Mouse (Mus musculus): ENCODE results near the gene Golga2. TPM values are rescaled to one million over a fixed set of nuclear protein-coding genes. Genes with fewer than 3 reads are reported as not detected.
A peak's percentile ranks its signal among the peaks of the same experiment; 100 is the strongest.
"Not testable (repeated sequence)": the region's sequence is repeated elsewhere in the genome, so short reads cannot be mapped to it uniquely, and the experiment has no call there.

Golga2 gene
- polyA plus RNA-seq, 1 experiment from 2014 or later: 27.2 TPM

DNA sequence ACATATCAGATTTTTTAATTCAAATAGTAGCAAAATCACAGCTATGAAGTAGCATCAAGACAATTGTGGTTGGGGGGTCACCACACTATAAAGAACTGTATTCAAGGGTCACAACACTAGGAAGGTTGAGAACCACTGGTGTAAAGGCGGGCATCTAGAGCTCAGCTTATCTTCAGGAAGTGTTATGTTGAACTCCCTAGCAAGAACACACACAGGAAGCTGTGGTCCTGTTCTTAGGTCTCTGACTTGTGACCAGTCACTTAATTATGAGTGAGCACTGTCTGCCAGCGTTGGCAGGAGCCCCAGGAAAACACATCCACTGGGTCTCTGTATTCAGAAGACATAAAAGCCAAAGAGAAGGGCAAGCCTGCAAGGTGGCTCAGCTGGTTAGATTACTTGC is 4.9 kb upstream of the Golga2 start:
- no peak for ATAC-seq (ENCODE audit: low read depth)
- Histone ChIP-seq H3K4me2 (ENCODE audit: low read depth, low read length) (no peak overlapping the region), H3K4me1 (ENCODE audit: control insufficient read depth, insufficient read depth, low read length) (peaks cover 4% of the 10 kb centered on the region; the same call in 1 of the 2 replicates), H3K36me3 (ENCODE audit: control insufficient read depth, insufficient read depth, low read length) (peaks cover 78% of the 10 kb centered on the region), H3K27ac (replicated peaks; ENCODE audit: low read depth, low read length) (no peak overlapping the region), H3K9me3 (ENCODE audit: control insufficient read depth, low read length) (no peaks in the 10 kb centered on the region), H3K9ac (ENCODE audit: low read depth, low read length) (no peak overlapping the region), H3K4me3 (ENCODE audit: low read depth, low read length) (no peak overlapping the region), H3K27me3 (replicated peaks; ENCODE audit: control insufficient read depth, insufficient read depth, low read length) (no peaks in the 10 kb centered on the region)
- WGBS: 91% methylated on average over 2 of the region's 2 CpGs
- no peak for DNase-seq (ENCODE audit: low spot score)

GRCm38 (mm10) chr2:32282727-32283126 is 4.5 kb upstream of the Golga2 start:
- H3K4me2 ChIP-seq (ENCODE audit: low read depth, low read length): no peak overlapping the region
- no peak overlapping the region for H3K9ac ChIP-seq (ENCODE audit: low read depth, low read length)
- H3K36me3 ChIP-seq (ENCODE audit: control insufficient read depth, insufficient read depth, low read length): peaks cover 73% of the 10 kb centered on the region
- 83% methylated on average over 1 of the region's 1 CpGs for WGBS
- no peaks in the 10 kb centered on the region for H3K9me3 ChIP-seq (ENCODE audit: control insufficient read depth, low read length)
- no peak for ATAC-seq (ENCODE audit: low read depth)
- H3K4me3 ChIP-seq (ENCODE audit: low read depth, low read length): no peak overlapping the region
- DNase-seq (ENCODE audit: low spot score): peak; percentile 48
- H3K4me1 ChIP-seq (ENCODE audit: control insufficient read depth, insufficient read depth, low read length): peaks cover 4% of the 10 kb centered on the region; the same call in 1 of the 2 replicates
- H3K27me3 ChIP-seq (replicated peaks; ENCODE audit: control insufficient read depth, insufficient read depth, low read length): no peaks in the 10 kb centered on the region
- H3K27ac ChIP-seq (replicated peaks; ENCODE audit: low read depth, low read length): no peak overlapping the region

- Histone ChIP-seq H3K27ac (replicated peaks; ENCODE audit: low read depth, low read length) (no peak overlapping the region), H3K4me1 (ENCODE audit: control insufficient read depth, insufficient read depth, low read length) (peaks cover 5% of the 10 kb centered on the region; the same call in 1 of the 2 replicates), H3K36me3 (ENCODE audit: control insufficient read depth, insufficient read depth, low read length) (peaks cover 61% of the 10 kb centered on the region), H3K4me3 (ENCODE audit: low read depth, low read length) (no peak overlapping the region), H3K4me2 (ENCODE audit: low read depth, low read length) (no peak overlapping the region), H3K27me3 (replicated peaks; ENCODE audit: control insufficient read depth, insufficient read depth, low read length) (no peaks in the 10 kb centered on the region), H3K9me3 (ENCODE audit: control insufficient read depth, low read length) (no peaks in the 10 kb centered on the region), H3K9ac (ENCODE audit: low read depth, low read length) (no peak overlapping the region)
- WGBS: 93% methylated on average over 3 of the region's 3 CpGs
- ATAC-seq (ENCODE audit: low read depth) (no peak), DNase-seq (ENCODE audit: low spot score) (no peak)
Observed at GRCm38 (mm10) chr2:32283986-32284385, 3.2 kb upstream of the Golga2 start.

DNA sequence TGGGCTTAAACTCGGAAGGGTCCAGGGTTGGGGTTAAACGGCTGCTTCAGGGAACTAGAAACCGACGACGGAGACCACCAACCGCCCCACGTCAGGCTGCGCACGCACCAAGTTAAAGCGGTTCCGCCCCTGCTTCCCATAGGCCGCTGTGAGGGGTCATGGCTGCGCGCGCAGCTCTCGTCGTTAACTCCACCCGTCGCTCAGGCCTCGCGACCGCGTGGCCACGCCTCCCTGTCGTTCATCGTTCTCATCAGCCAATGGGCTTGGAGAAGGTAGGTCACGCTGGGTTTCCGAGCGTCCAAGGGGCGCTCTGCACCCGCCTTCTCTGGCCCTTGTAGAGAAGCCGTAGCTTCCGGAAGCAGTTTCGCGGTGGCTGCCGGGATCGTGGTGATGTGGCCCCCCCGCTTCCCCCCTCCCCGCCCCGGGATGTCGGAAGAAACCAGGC is 761 bp downstream of the Golga2 start, which contains the start of gene Swi5:
Gene Swi5 (minus strand): TSS at position 153 of the 445 bp plus-strand sequence.
- DNase-seq (ENCODE audit: low spot score): peak; percentile 100
- Histone ChIP-seq H3K9ac (ENCODE audit: low read depth, low read length) (peak within 1 kb of the TSS; percentile 91), H3K4me1 (ENCODE audit: control insufficient read depth, insufficient read depth, low read length) (peaks cover 10% of the 10 kb centered on the region; the same call in 1 of the 2 replicates), H3K36me3 (ENCODE audit: control insufficient read depth, insufficient read depth, low read length) (peaks cover 42% of the 10 kb centered on the region), H3K4me3 (ENCODE audit: low read depth, low read length) (peak within 1 kb of the TSS; percentile 75), H3K27me3 (replicated peaks; ENCODE audit: control insufficient read depth, insufficient read depth, low read length) (no peaks in the 10 kb centered on the region), H3K27ac (replicated peaks; ENCODE audit: low read depth, low read length) (peak within 1 kb of the TSS; percentile 73), H3K9me3 (ENCODE audit: control insufficient read depth, low read length) (no peaks in the 10 kb centered on the region), H3K4me2 (ENCODE audit: low read depth, low read length) (peak within 1 kb of the TSS; percentile 79)
- ATAC-seq (ENCODE audit: low read depth): peak; percentile 99
- WGBS: 0% methylated on average over 15 of the region's 41 CpGs

DNA sequence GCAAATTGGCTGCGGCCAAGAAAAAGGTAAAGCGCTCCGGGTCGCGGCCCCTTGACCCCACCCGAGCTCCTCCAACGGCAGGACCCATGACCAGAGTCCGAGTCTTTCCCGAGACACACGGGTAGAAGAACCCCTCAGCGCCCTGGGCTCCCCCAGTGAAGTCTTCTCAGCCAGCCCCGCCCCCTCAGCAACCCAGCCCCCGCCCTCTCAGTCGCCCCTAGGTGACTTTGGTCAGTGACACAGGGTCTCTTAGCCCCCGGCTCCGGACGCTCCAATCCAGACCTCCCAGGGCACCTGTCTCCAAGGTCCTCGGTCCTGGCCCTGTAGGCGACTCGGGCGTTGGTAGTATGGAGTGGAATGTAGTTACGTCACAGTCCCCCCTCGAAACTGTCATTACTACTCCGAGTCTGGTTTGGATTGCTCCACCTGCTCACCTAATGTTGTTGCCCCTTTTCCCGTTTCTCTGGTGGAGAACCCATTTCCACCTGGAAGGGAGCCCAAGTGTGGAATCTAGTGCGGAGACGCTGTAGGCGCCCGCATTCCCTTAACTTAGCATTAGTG is 1.3 kb downstream of the Golga2 start:
- DNase-seq (ENCODE audit: low spot score) (peak; percentile 47), ATAC-seq (ENCODE audit: low read depth) (peak; percentile 24; the same call in 1 of the 2 replicates)
- Histone ChIP-seq H3K4me1 (ENCODE audit: control insufficient read depth, insufficient read depth, low read length) (peaks cover 10% of the 10 kb centered on the region; the same call in 1 of the 2 replicates), H3K9ac (ENCODE audit: low read depth, low read length) (peak overlapping the region; percentile 86), H3K36me3 (ENCODE audit: control insufficient read depth, insufficient read depth, low read length) (peaks cover 41% of the 10 kb centered on the region), H3K27me3 (replicated peaks; ENCODE audit: control insufficient read depth, insufficient read depth, low read length) (no peaks in the 10 kb centered on the region), H3K4me3 (ENCODE audit: low read depth, low read length) (peak overlapping the region; percentile 75), H3K27ac (replicated peaks; ENCODE audit: low read depth, low read length) (peak overlapping the region; percentile 69), H3K4me2 (ENCODE audit: low read depth, low read length) (peak overlapping the region; percentile 68), H3K9me3 (ENCODE audit: control insufficient read depth, low read length) (no peaks in the 10 kb centered on the region)
- WGBS: 3% methylated on average over 22 of the region's 29 CpGs

GRCm38 (mm10) chr2:32289578-32289977 is 2.4 kb downstream of the Golga2 start:
- Histone ChIP-seq H3K4me1 (ENCODE audit: control insufficient read depth, insufficient read depth, low read length) (peaks cover 10% of the 10 kb centered on the region; the same call in 1 of the 2 replicates), H3K36me3 (ENCODE audit: control insufficient read depth, insufficient read depth, low read length) (peaks cover 37% of the 10 kb centered on the region), H3K4me3 (ENCODE audit: low read depth, low read length) (peak overlapping the region; percentile 75), H3K9ac (ENCODE audit: low read depth, low read length) (no peak overlapping the region), H3K9me3 (ENCODE audit: control insufficient read depth, low read length) (no peaks in the 10 kb centered on the region), H3K27ac (replicated peaks; ENCODE audit: low read depth, low read length) (no peak overlapping the region), H3K27me3 (replicated peaks; ENCODE audit: control insufficient read depth, insufficient read depth, low read length) (no peaks in the 10 kb centered on the region), H3K4me2 (ENCODE audit: low read depth, low read length) (peak overlapping the region; percentile 68)
- ATAC-seq (ENCODE audit: low read depth): no peak
- peak; percentile 33 for DNase-seq (ENCODE audit: low spot score)

- H3K9ac ChIP-seq (ENCODE audit: low read depth, low read length): no peak overlapping the region
- no peaks in the 10 kb centered on the region for H3K9me3 ChIP-seq (ENCODE audit: control insufficient read depth, low read length)
- peaks cover 50% of the 10 kb centered on the region for H3K36me3 ChIP-seq (ENCODE audit: control insufficient read depth, insufficient read depth, low read length)
- no peak overlapping the region for H3K4me3 ChIP-seq (ENCODE audit: low read depth, low read length)
- 0 out of 2 replicates have a peak, but pooled peaks cover 2% of the 10 kb centered on the region for H3K4me1 ChIP-seq (ENCODE audit: control insufficient read depth, insufficient read depth, low read length)
- H3K27ac ChIP-seq (replicated peaks; ENCODE audit: low read depth, low read length): no peak overlapping the region
- DNase-seq (ENCODE audit: low spot score) (no peak), ATAC-seq (ENCODE audit: low read depth) (no peak)
- no peak overlapping the region for H3K4me2 ChIP-seq (ENCODE audit: low read depth, low read length)
- WGBS: 87% methylated on average over 8 of the region's 8 CpGs
- no peaks in the 10 kb centered on the region for H3K27me3 ChIP-seq (replicated peaks; ENCODE audit: control insufficient read depth, insufficient read depth, low read length)
Observed at GRCm38 (mm10) chr2:32294348-32294747, 7.2 kb downstream of the Golga2 start.

DNA sequence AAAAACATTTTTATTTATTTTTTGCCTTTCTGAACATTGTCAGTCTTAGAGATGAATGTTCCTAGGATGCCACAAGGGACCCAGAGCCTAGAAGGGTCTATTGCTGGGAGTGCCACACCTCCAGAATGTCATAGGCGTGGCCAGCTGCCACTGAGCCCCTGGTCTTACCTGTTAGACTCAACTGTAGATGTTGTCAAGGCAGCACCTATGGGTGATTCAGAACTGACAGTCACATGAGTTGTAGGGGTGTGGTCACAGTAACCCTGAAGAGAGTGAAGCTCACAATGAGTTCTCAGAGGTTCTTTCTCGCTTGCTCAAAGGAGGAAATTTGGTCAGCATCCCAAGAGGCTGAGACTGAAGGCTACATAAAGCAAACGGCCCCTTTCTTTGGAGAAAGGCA is 8.1 kb downstream of the Golga2 start:
- H3K4me2 ChIP-seq (ENCODE audit: low read depth, low read length): no peak overlapping the region
- no peak for DNase-seq (ENCODE audit: low spot score)
- no peak for ATAC-seq (ENCODE audit: low read depth)
- no peak overlapping the region for H3K4me3 ChIP-seq (ENCODE audit: low read depth, low read length)
- no peak overlapping the region for H3K27ac ChIP-seq (replicated peaks; ENCODE audit: low read depth, low read length)
- no peak overlapping the region for H3K9ac ChIP-seq (ENCODE audit: low read depth, low read length)
- H3K9me3 ChIP-seq (ENCODE audit: control insufficient read depth, low read length): no peaks in the 10 kb centered on the region
- H3K36me3 ChIP-seq (ENCODE audit: control insufficient read depth, insufficient read depth, low read length): peaks cover 59% of the 10 kb centered on the region
- H3K27me3 ChIP-seq (replicated peaks; ENCODE audit: control insufficient read depth, insufficient read depth, low read length): no peaks in the 10 kb centered on the region
- WGBS: 90% methylated on average over 3 of the region's 3 CpGs
- H3K4me1 ChIP-seq (ENCODE audit: control insufficient read depth, insufficient read depth, low read length): no peaks in the 10 kb centered on the region

- WGBS: 83% methylated on average over 2 of the region's 2 CpGs
- H3K9me3 ChIP-seq (ENCODE audit: control insufficient read depth, low read length); H3K4me3 ChIP-seq (ENCODE audit: low read depth, low read length); DNase-seq (ENCODE audit: low spot score); H3K27me3 ChIP-seq (replicated peaks; ENCODE audit: control insufficient read depth, insufficient read depth, low read length); H3K4me2 ChIP-seq (ENCODE audit: low read depth, low read length); H3K27ac ChIP-seq (replicated peaks; ENCODE audit: low read depth, low read length); H3K9ac ChIP-seq (ENCODE audit: low read depth, low read length); H3K4me1 ChIP-seq (ENCODE audit: control insufficient read depth, insufficient read depth, low read length); ATAC-seq (ENCODE audit: low read depth): not testable (repeated sequence)
- peaks cover 64% of the 10 kb centered on the region for H3K36me3 ChIP-seq (ENCODE audit: control insufficient read depth, insufficient read depth, low read length)
Observed at GRCm38 (mm10) chr2:32295842-32296241, 8.7 kb downstream of the Golga2 start.

All from embryonic facial prominence, embryonic 14.5 days (tissue).